Mouse (Mus musculus) forebrain, embryonic 12.5 days (tissue): ENCODE results near the gene Fgd2. TPM values are rescaled to one million over a fixed set of nuclear protein-coding genes. Genes with fewer than 3 reads are reported as not detected.

Experiments
- ATAC-seq: fragments of 200-750 bp; cut with Nextera tagmentation; 2 replicates; pipeline ENCODE4 v1.8.0; 2017; ENCODE audit warnings: moderate TSS enrichment; ENCODE audit not compliant: low FRiP score
- H3K27ac ChIP-seq: fragments of 300-500 bp; sonication (generic); 2 replicates; pipeline ENCODE4 v1.5.1; 2016; ENCODE audit warnings: mild to moderate bottlenecking
- H3K27me3 ChIP-seq: fragments of 300-500 bp; sonication (generic); 2 replicates; pipeline ENCODE4 v1.6.1; 2016; ENCODE audit warnings: mild to moderate bottlenecking
- H3K36me3 ChIP-seq: fragments of 300-500 bp; sonication (generic); replicated peaks from 2 replicates; pipeline ENCODE4 v1.6.1; 2016; ENCODE audit warnings: mild to moderate bottlenecking
- H3K4me1 ChIP-seq: fragments of 300-500 bp; sonication (generic); 2 replicates; pipeline ENCODE4 v1.6.1; 2016
- H3K4me2 ChIP-seq: fragments of 300-500 bp; sonication (generic); 2 replicates; pipeline ENCODE4 v1.6.1; 2016; ENCODE audit warnings: mild to moderate bottlenecking, moderate library complexity
- H3K4me3 ChIP-seq: fragments of 300-500 bp; sonication (generic); replicated peaks from 2 replicates; pipeline ENCODE4 v1.5.1; 2016; ENCODE audit warnings: mild to moderate bottlenecking
- H3K9ac ChIP-seq: fragments of 300-500 bp; sonication (generic); 2 replicates; pipeline ENCODE4 v1.6.1; 2016; ENCODE audit warnings: mild to moderate bottlenecking
- H3K9me3 ChIP-seq: fragments of 300-500 bp; sonication (generic); 2 replicates; pipeline ENCODE4 v1.6.1; 2016
- WGBS: fragments of 180-500 bp; shearing (Covaris S2); methylation state at CpG from one replicate; pipeline ENCODE4 v1.1.7; 2016; 5-methylcytosine and 5-hydroxymethylcytosine counted together
- polyA plus RNA-seq: library from polyadenylated mRNA; unstranded; fragments of >200 nt; fragmentation: Nextera tagmentation; extraction: Ambion mirVana; gene quantifications from 2 replicates; pipeline ENCODE4 v1.2.1, GENCODE M21; 2016

Fgd2 gene
- polyA plus RNA-seq, 1 experiment from 2014 or later: 3.7 TPM

DNA sequence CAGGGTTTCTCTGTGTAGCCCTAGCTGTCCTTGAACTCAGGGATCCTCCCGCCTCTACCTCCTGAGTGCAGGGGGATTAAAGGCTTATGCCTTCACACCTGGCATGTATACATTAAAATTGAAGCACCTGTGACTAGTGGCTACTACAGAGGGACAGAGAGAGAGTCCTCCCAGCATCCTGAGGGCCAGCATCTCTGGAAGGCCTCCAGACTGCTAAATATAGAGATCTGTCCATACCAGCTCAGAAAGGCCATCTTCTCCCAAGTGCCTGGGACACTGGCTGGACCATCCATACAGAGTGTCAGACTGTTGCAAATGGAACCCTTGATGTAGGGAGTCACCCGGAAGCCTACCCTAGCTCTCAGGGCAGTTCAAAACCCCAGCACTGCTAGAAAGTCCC lies 63.3 kb downstream of the Fgd2 start:
- H3K36me3 ChIP-seq: no peaks in the 10 kb centered on the region
- ATAC-seq: no peak
- H3K27ac ChIP-seq: no peak overlapping the region
- 0 out of 2 replicates have a peak, but pooled peaks cover 3% of the 10 kb centered on the region for H3K4me1 ChIP-seq
- H3K4me3 ChIP-seq: no peak overlapping the region
- no peaks in the 10 kb centered on the region for H3K9me3 ChIP-seq
- 81% methylated on average over 2 of the region's 2 CpGs for WGBS
- no peak overlapping the region for H3K4me2 ChIP-seq
- no peaks in the 10 kb centered on the region for H3K27me3 ChIP-seq
- H3K9ac ChIP-seq: no peak overlapping the region

DNA sequence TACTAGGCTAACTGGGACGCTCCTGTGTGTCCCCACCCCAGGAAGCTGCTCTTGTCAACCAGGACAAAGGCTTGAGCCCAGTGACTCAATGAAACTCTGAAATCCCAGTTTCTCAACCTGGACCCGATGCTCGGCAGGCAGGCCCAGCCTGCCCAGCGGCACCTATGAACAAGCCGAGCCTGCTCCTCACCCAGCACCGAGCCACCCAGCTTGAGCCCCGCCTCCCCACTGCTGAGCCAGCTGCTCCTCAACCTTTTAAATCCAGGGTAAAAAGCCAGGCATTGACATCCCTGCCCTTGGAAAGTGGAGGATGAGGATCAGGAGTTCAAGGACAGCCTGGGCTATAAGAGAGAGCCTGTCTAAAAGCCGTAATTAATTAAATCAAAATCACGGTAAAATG lies 64.6 kb downstream of the Fgd2 start:
- no peak overlapping the region for H3K27ac ChIP-seq
- WGBS: 64% methylated on average over 9 of the region's 9 CpGs
- H3K4me1 ChIP-seq: no peaks in the 10 kb centered on the region
- no peak overlapping the region for H3K4me2 ChIP-seq
- H3K4me3 ChIP-seq: no peak overlapping the region
- no peaks in the 10 kb centered on the region for H3K27me3 ChIP-seq
- H3K36me3 ChIP-seq: no peaks in the 10 kb centered on the region
- no peak for ATAC-seq
- H3K9ac ChIP-seq: no peak overlapping the region
- H3K9me3 ChIP-seq: no peaks in the 10 kb centered on the region

DNA sequence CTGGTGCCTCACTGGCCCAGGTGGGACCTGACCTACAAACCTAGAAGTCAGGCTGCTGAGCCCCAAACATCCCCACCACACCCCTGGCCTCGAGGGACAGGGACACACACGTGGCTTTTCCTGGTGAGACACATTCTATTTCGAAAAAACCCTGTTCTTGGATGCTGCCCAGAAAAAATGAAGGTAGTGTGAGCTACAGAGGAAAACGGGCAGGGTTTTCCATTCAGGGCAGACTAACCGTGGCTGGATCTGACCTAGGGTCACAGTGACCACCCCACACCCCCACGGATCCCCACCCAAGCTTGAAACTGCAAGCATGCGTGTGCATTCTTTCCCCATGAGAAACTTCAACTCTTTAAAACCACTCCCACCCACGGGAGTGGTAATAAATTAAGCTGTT lies 67.5 kb downstream of the Fgd2 start:
- peaks cover 7% of the 10 kb centered on the region; the same call in 1 of the 2 replicates for H3K4me1 ChIP-seq
- no peak overlapping the region for H3K4me2 ChIP-seq
- no peaks in the 10 kb centered on the region for H3K27me3 ChIP-seq
- no peak overlapping the region for H3K27ac ChIP-seq
- no peak overlapping the region for H3K9ac ChIP-seq
- no peaks in the 10 kb centered on the region for H3K9me3 ChIP-seq
- 73% methylated on average over 8 of the region's 8 CpGs for WGBS
- H3K4me3 ChIP-seq: no peak overlapping the region
- no peaks in the 10 kb centered on the region for H3K36me3 ChIP-seq
- no peak for ATAC-seq

- H3K4me3 ChIP-seq: no peak overlapping the region
- H3K4me2 ChIP-seq: no peak overlapping the region
- no peaks in the 10 kb centered on the region for H3K36me3 ChIP-seq
- 44% methylated on average over 2 of the region's 2 CpGs for WGBS
- H3K27me3 ChIP-seq: no peaks in the 10 kb centered on the region
- no peak overlapping the region for H3K27ac ChIP-seq
- H3K4me1 ChIP-seq: peaks cover 7% of the 10 kb centered on the region; the same call in 1 of the 2 replicates
- H3K9me3 ChIP-seq: no peaks in the 10 kb centered on the region
- no peak overlapping the region for H3K9ac ChIP-seq
- ATAC-seq: no peak
Measured at GRCm38 (mm10) chr17:29428826-29429225, 68.1 kb downstream of the Fgd2 start.

Other genes starting within 250 kb of the Fgd2 start
- gene Rab44, start 246.8 kb upstream of the Fgd2 start, polyA plus RNA-seq: 0.09 TPM in 1 of 2 replicates, not detected in the other
- gene Cpne5, start 122.7 kb upstream of the Fgd2 start, polyA plus RNA-seq: 9.9 and 10.7 TPM in 2 replicates
- gene Ppil1, start 96.7 kb upstream of the Fgd2 start, polyA plus RNA-seq: 139 and 142 TPM in 2 replicates
- gene BC004004, start 92.1 kb upstream of the Fgd2 start, polyA plus RNA-seq: 65.0 and 65.2 TPM in 2 replicates
- gene Pi16, start 43.2 kb upstream of the Fgd2 start, polyA plus RNA-seq: 1.8 and 2.2 TPM in 2 replicates
- gene Mtch1, start 13.0 kb upstream of the Fgd2 start, polyA plus RNA-seq: 381 and 393 TPM in 2 replicates
- gene Pim1, start 129.8 kb downstream of the Fgd2 start, polyA plus RNA-seq: 18.9 and 22.6 TPM in 2 replicates
- not detected in 2 replicates for gene Gm17657, start 188.7 kb downstream of the Fgd2 start, polyA plus RNA-seq
- 24.3 and 27.0 TPM in 2 replicates for gene Tbc1d22b, start 188.9 kb downstream of the Fgd2 start, polyA plus RNA-seq
- 1.2 and 1.5 TPM in 2 replicates for gene Tmem217, start 191.5 kb downstream of the Fgd2 start, polyA plus RNA-seq